Mouse (Mus musculus) CH12.LX (cell line): ENCODE measurements around the gene Plekhb2.

Source experiments
- CTCF ChIP-seq, 2 experiments: IDR thresholded peaks in 1 of 2; conservative IDR thresholded peaks in 1 of 2; 2 replicates each; pipeline ENCODE4 v1.5.1; 2011 to 2012; ENCODE audit warnings: low read depth in 2 of 2, low read length in 2 of 2, improper control_type of control experiment in 1 of 2, inconsistent platforms in 1 of 2, mild to moderate bottlenecking in 1 of 2, moderate library complexity in 1 of 2
- ETS1 ChIP-seq: conservative IDR thresholded peaks from 2 replicates; pipeline ENCODE4 v1.6.1; 2012; ENCODE audit warnings: low read depth, mild to moderate bottlenecking, inconsistent platforms, low read length, improper control_type of control experiment, moderate library complexity
- HCFC1 ChIP-seq: IDR thresholded peaks from 2 replicates; pipeline ENCODE4 v1.6.1; 2012; ENCODE audit warnings: low read depth, mild to moderate bottlenecking, inconsistent platforms, low read length, improper control_type of control experiment
- RCOR1 ChIP-seq: conservative IDR thresholded peaks from 2 replicates; pipeline ENCODE4 v1.6.1; 2012; ENCODE audit warnings: low read depth, mild to moderate bottlenecking, inconsistent platforms, low read length, improper control_type of control experiment
- ZMIZ1 ChIP-seq: IDR thresholded peaks from 2 replicates; pipeline ENCODE4 v1.6.1; 2012; ENCODE audit warnings: low read depth, mild to moderate bottlenecking, inconsistent platforms, low read length, improper control_type of control experiment
- ZNF384 ChIP-seq: IDR thresholded peaks from 2 replicates; pipeline ENCODE4 v1.6.1; 2012; ENCODE audit warnings: low read depth, low read length, improper control_type of control experiment, inconsistent platforms

DNA sequence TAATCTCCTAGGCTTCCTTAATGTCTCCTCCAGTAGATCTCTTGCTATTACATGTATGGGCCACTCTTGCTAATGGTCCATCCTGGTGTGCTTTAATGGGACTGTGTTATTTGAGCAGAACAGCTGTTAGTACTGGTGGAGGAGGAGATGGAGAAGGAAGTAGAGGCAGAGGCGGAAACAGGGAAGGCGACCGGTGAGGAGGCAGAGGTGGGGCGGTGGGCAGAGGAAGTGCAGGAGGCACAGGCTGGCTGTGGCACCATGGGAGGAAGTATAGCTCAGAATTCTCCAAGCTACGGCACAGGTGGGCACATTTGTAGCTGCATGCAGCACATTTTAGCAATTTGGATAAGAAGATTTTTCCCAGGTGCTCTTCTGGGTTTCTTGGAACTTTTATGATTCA is 23.8 kb downstream of the Plekhb2 start:
- no peak for TF ChIP-seq CTCF (conservative IDR thresholded peaks at IDR 0.05 in 1 of 2, IDR thresholded peaks at IDR 0.05 in 1 of 2; ENCODE audit: low read depth in 2 of 2, low read length in 2 of 2)
- no peak for TF ChIP-seq RCOR1
- no peak for TF ChIP-seq HCFC1
- no peak for TF ChIP-seq ZNF384
- TF ChIP-seq ETS1, result no peak
- TF ChIP-seq ZMIZ1, result no peak
